Mouse (Mus musculus): Measurements from ENCODE around the gene Plac1.

Plac1 gene

GRCm38 (mm10) chrX:53197681-53198080 lies 42.2 kb downstream of the Plac1 start:
- DNase-seq (ENCODE audit: low spot score), result no peak

DNA sequence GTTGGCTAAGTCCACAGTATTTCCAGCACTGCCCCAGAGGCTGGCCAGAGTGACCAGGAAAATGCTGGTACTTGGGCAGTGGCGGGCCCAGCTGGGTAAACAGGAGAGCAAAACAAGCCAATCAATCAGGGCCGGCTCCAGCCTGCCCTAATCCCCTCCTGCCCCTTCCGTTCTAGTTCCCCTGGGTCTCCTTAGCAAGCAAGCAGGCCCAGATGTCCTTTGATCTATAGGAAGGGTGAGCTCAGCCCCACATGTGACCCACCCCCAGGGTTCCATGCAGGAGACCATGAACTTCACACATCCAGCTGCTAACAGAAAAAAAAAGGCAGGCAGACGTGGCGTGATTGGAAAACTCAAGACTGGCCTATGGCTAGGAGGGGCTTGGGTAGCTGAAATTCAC lies 43.5 kb downstream of the Plac1 start:
- DNase-seq (ENCODE audit: low spot score), result no peak

DNA sequence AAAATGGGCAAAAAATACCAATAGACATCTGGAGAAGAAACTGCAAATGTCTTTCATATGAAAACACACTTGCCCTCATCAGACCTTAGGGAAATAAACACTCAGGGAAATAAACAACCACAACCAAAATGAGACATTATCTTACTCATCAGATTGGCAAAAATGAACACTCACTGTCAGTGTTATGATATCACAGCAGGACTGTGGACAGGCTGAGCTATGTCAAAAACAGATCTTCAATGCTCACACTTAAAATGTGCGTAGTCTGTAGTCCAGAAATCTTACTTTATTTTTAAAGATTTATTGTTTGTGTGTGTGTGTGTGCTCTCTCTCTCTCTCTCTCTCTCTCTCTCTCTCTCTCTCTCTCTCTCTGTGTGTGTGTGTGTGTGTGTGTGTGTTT lies 51.2 kb downstream of the Plac1 start:
- DNase-seq (ENCODE audit: low spot score), result no peak

DNA sequence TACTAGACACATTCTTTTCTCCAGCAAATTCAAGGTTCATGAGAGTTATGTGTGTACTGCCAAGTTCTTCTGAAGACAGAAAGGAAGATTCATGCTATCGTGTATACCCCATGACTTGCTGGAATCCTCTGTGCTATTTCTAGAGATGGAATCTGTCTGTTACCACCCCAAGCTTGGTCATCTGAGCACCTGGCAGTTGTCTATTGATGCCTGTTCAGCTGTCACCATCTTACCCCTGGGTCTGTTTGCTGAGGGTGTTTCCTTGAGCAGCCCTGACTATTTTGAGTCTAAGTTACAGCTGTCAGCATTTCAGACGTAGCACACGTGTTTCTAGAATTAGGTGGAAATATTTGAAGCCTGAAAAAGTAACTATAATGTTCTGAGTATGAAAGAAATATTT lies 60.1 kb downstream of the Plac1 start:
- DNase-seq (ENCODE audit: low spot score), result no peak

- no peak for DNase-seq (ENCODE audit: low spot score)
Observed at GRCm38 (mm10) chrX:53176296-53176695, 63.6 kb downstream of the Plac1 start.

DNA sequence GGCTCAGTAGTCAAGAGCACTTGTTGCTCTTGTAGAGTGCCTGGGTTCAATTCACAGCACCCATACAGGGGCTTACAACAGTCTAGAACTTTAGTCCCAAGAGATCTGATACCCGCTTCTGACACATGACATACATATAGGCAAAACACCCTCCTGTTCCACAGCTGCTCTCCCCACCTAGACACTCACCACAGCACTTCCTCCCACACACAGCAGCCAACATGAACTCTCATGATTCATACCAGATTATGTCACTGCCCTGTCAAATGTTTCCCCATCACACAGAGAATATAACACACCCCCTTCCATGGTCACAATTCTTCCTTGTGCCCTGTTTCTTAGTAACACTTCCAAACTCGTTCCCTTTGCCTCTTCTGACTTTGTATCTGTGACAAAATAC lies 71.3 kb downstream of the Plac1 start:
- no peak for DNase-seq (ENCODE audit: low spot score)

DNA sequence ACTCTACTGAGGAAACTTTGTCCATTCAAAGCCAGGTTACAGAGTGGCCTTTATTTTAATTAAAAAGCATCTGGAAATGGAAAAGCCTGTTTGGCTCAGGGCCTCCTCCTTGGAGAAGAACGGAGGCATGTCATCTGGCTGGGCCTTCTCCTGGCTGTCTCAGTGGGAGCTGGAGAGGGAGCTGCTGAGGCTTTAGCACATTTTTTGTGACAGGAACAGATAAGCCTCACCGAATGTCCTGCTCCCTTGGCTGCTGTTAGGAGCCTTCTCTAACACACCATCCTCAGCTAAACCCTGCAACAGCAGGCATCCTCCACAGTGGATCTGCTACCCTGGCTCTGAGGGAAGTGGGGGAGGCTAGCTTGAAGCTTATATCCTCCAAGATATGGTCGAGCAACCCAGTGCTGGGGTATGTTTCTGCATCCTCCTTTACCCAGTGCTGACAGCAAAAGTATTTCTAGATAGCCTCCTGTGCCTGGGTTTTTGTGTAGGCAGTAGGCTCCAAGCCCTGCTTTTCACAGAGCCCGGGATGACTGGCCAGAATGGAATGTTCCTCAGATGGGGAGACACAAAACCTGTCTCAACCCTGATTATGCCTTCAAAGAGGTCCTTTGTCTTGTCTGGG lies 72.9 kb downstream of the Plac1 start:
- peak; percentile 14 for DNase-seq (ENCODE audit: low spot score)

DNA sequence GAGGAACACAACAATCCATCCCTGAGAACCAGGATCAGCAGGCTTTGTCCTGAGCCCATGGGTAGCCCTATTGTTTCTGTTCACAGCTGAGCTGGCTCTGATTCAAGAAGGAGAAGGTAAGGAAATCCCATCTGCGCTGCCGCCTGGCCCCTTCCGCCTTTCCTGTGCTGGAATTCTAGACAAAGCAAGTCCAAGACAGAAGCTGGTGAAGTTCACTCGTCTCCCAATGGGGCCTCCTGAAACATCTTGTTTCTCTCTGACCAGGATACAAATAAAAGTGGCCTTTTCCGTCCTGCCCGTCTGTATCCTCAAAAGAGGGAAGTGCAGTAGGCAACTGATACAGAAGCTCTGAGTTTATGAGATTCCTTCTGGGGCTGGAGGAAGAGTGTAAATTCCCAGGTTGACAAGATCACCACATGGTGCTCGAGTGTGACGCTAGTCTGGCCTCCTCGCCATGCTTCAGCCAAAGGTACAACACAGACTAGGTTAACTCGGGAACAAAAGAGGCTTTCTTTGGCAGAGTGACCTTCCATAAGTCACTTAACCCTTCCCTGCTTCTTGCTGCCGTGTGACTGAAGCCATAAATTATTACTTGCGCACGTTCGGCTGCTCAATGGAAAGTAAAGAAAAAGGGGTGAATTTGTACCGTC lies 73.5 kb downstream of the Plac1 start:
- DNase-seq (ENCODE audit: low spot score), result peak; percentile 18

- no peak for DNase-seq (ENCODE audit: low spot score)
Observed at GRCm38 (mm10) chrX:53162589-53162988, 77.3 kb downstream of the Plac1 start.

- peak; percentile 52 for DNase-seq (ENCODE audit: low spot score)
Observed at GRCm38 (mm10) chrX:53161583-53161982, 78.3 kb downstream of the Plac1 start.

GRCm38 (mm10) chrX:53161115-53161514 lies 78.8 kb downstream of the Plac1 start:
- DNase-seq (ENCODE audit: low spot score), result peak; percentile 44

DNA sequence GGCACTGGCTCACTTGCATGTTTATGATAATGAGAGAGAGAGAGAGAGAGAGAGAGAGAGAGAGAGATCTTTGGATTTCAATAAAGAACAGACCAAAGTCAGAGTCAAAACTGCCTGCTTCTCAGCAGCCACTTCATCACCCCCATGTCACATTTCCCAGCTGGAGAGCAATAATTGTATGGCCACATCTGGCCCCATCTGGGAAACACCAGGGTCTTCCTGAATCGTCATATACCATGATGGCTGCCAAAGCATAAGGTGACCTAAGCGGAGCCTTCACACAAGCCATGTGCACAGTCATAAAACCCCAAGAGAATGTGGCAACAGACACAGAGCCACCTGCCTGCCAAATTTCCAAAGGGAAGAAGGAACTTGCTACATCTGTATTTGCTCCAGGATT lies 91.9 kb downstream of the Plac1 start:
- DNase-seq (ENCODE audit: low spot score), result no peak

DNA sequence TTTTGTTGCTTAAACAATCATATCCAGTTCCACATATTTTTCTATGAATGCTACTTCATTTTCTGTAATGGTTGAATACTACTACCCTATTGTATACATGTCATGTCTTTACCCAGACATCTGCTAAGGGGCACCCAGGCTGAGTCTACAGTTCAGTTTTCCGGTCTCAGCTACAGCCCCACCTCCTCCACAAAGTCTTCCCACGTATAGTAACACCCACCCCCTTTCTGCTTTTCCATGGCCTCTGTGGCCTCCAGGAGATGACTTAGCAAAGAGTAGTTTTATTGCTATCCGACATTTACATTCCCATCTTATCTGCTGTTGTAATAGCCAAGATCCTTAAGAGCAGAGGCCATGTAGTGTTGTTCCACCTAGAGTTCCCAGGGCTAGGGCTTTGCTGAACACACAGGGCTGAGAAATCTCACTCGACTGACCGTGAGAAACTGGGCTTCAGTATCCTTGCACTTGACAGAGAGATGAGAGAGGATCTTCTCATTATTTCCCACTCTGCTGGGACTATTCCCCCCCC lies 93.5 kb downstream of the Plac1 start:
- DNase-seq (ENCODE audit: low spot score), result no peak

- DNase-seq (ENCODE audit: low spot score), result no peak
Observed at GRCm38 (mm10) chrX:53139641-53140040, 100.3 kb downstream of the Plac1 start.

DNA sequence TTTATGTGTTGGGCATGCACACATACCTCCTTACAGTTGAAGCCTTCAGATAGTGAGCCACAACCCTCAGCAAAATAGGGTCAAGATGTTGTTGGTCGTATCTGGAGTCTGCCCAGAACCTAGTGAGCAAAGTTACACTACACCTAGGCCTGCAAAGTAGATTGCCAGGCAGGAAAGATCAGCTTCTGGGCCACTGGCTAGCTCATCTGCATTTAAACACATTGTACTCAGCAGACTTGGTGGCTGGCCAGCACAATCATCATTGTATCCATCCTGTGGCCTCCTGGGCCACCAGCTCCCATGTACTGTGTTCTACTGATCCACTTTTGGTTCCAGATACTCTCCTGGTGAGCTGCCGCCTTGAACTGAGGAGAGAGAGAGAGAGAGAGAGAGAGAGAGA lies 102.8 kb downstream of the Plac1 start:
- DNase-seq (ENCODE audit: low spot score), result no peak

DNA sequence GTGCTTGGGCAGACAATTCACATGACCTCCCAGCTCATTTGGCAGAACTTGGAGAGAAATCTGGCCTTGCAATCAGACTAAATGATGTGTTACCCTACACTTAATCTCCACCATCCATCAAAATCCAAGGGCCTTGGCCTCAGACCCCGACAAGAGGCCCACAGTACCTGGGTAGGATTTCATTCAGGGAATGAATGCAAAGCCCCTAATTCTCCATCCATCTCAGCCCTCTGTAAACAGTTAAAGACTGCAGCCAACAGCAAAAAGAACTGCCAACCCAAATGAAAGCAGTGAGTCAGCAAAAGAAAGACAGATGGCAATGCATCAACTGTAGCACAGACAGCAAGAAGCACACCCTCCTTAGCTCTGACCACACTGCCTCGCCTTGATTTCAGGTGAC lies 110.4 kb downstream of the Plac1 start:
- no peak for DNase-seq (ENCODE audit: low spot score)

DNA sequence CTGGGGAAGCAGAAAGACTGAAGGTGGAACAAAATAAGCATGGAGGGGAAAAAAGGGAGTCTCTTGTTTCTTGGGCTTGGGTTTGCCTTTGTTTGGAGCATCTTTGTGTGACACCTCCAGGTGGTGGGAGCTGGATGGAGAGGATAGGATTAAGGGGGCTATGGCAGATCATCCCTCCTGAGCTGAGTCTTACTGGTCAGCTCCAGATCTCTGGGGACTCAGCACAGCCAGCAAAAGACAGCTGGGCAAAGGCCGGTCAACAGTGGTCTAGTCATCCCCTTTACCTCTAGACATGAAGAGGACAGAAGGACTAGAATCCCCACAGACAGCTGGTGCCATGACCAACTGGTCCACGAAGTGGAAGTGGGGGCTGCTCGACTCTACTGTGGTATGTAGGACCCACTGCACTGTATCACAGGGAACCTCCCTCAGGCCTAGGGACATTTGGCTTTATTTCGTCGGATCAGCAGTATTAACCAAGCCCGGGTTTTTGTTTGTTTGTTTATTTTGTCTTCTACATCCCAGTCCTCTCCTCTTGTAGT lies 113.3 kb downstream of the Plac1 start:
- no peak for DNase-seq (ENCODE audit: low spot score)

DNA sequence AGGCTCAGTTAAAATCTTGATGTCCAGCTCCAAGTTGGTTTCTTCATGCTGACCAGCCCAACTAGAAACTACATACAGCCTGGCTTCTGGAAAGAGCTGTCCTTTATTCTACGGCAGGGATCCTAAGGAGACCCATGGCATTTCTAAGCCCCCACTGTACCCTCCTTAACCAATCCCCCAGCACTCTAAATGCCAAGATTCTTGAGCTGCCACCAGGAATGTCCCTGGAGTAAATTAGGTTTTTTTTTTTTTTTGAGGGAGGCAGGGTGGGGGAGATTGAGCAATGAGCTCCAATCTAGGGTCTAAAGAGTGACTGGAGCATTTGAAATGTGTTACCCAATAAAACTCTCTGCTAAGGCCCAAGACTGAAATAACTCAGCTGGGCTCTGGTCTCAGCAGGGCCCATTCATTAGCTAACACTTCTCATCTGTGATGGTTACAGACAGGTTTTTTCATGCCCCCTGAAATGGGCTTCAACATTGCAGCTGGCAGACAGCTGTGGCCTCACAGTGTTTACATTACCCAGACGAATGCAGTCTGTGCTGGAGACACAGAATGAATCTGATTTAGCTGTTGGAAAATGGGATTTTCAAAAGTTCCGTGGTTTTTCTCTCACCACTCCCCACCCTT lies 114.0 kb downstream of the Plac1 start:
- no peak for DNase-seq (ENCODE audit: low spot score)

DNA sequence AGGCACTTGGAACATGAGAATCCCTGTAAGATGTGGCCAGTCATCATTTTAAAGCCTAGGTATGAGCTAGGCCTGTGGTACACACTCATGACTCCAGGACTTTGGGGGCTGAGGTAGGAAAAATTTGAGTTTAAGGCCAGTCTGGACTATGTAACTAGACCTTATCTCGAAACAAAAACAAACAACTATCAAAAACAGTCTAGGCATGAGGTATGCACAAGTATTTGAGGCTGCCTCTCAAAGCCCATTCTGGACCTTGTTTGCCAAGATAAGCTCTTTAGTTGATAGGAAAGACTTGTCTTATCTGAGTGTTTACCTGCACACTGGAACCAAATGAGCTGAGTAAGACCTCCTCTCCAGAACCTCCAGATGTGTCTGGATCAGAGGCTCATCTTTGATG lies 116.3 kb downstream of the Plac1 start:
- DNase-seq (ENCODE audit: low spot score), result peak; percentile 37

DNA sequence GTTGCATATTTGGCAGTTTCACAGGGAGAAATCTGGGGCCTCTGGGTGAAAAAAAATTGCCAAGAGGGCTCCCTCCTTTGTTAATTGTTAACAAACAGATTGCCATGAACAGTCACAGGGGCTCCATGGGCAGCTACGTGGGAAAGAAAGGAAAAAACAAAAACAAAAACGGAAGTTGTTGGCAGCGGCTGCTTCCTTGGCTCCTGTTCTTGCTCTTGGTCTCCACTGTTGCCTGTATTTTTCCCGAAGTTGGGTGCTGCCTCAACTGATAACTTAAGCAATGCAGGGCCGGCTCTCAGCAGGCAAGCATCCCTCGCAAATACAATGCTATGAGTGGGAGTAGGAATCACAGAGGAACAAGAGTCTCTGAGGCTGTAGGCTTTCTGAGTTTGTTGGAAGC lies 121.3 kb downstream of the Plac1 start:
- no peak for DNase-seq (ENCODE audit: low spot score)

- DNase-seq (ENCODE audit: low spot score), result no peak
Observed at GRCm38 (mm10) chrX:53118019-53118418, 121.9 kb downstream of the Plac1 start.

DNA sequence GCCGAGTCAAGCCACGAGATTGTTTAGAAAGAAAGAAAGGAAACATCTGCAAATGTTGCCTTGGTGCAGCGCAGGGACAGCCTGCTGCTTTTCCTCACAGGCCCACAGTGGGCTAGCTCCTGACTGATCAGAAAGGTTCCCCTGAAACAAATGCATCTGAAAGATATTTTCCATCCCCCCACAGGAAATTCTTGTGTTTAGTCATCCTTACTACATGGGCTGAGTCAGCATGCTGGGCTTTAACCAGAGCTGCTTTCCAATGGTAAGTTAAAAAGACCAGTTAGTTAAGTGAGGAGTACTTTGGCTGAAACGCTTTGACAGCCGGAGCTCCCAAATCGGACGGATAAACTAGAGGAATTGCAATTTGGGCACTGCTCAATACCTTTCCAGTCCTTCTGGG lies 124.9 kb downstream of the Plac1 start:
- peak; percentile 43 for DNase-seq (ENCODE audit: low spot score)

DNA sequence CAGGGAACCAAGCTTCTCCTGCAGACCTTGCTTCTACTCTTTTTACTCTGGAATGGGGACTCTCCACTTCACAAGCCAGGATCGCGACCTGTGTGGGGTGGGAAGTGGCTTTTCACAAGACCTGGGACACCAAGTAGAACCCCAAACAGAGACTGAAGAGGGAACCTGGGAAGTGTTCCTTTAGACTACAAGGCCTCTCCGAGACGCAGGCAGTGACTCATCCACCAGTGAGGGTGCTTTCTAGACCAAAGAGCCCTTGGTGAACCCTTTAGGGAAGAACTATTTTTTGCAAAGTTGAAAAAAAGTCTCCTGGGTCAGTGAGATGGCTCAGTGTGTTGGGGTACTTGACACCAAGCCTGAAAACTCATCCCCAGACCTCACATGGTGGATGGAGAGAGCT lies 129.8 kb downstream of the Plac1 start:
- DNase-seq (ENCODE audit: low spot score), result no peak

Data from yolk sac, embryonic 10.5 days (tissue).